Mouse (Mus musculus): Measurements from ENCODE around the gene Nbeal1.

Nbeal1 gene

DNA sequence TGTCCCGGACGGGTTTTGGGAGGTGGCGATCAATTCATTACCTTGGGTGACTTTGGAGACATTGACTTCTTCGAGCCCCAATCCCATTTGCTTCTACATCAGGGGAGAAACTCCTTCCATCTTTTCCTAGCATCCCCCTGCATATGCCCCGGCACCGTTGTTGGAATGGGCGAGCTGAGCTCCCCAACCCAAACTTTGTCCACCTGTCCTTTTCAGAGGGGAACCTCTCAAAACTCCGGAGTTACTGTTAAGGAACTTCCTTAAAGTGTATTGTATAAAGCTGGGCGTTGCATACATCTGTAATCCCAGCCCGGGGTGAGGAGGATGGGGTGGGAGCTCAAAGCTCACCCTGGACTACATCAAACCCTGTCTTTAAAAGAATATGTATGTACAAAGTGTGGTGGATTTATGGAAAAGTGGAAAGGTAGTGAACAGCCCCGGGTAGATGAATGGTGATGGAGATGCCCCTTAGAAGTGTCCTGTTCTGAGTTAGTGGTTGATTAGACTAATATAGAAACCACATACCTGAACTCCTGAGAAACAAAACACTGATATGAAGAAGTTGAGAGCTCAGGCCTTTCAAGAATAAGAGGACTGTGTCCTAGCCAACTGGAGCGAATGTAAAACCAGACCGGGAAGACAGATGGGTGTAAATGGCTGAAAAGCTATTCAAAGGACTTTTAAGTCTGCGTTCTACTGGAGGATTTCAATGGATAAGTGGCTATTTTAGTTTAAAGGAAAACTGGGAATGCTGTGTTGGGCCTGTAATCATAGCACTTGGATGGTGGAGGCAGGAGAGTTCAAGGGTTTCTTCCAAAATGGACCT, 163.4 kb downstream of the Nbeal1 start:
- no peak for DNase-seq (ENCODE audit: low spot score)

DNA sequence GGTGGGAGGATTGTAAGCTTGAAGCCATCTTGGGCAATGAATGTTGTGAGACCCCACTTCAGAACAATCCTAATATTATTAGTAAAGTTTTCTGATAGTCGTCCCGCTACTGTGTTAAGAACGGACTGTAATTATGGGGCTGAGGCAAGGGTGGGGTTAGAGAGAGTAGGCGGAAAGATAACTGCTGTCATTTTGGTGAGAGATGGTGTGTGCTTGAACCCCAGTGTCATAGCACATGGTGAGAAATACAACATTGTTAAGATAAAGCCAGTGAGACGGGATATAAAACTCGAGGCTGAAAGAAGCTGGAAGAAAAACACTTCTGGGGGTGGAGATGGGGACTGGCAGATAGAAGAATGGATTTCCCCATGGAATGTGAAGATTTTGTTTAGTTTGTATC, 164.3 kb downstream of the Nbeal1 start:
- no peak for DNase-seq (ENCODE audit: low spot score)

GRCm38 (mm10) chr1:60345712-60346111, 165.3 kb downstream of the Nbeal1 start:
- no peak for DNase-seq (ENCODE audit: low spot score)

DNA sequence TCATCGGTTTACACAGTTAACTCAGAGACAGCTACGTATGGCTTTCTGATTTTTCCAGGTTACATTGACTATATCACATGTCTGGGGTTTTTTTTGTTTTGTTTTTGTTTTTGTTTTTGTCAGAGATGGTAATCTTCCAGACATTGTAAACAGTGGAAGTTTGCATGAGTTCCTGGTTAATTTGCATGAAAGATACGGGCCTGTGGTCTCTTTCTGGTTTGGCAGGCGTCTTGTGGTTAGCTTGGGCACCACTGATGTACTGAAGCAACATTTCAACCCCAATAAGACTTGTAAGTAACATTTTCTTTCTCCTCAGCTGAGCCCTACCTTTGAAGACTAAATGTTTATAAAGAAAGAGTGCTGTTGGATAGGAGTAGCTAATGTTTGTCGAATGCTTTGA, 172.4 kb downstream of the Nbeal1 start:
- no peak for DNase-seq (ENCODE audit: low spot score)

DNA sequence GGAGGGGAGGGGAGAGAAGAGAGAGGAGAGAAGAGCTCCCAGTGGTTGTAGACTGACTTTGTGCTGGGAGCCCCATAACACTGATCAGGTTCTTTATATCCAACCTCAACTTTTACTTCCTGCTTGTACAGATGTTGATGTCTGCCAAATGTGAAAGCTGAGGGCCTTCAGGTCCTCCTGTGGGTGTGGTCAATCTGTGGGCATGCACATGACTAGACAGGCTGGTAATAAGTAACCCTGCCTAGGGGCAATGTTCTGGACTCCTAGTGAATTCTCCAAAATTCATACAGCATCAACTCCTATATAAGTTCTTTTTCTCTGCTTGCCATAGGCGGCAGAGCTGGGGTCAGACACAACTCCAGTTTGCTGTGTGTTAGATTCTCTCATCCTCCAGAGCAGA, 181.2 kb downstream of the Nbeal1 start:
- DNase-seq (ENCODE audit: low spot score), result no peak

GRCm38 (mm10) chr1:60376556-60376955, 196.2 kb downstream of the Nbeal1 start:
- DNase-seq (ENCODE audit: low spot score), result no peak

DNA sequence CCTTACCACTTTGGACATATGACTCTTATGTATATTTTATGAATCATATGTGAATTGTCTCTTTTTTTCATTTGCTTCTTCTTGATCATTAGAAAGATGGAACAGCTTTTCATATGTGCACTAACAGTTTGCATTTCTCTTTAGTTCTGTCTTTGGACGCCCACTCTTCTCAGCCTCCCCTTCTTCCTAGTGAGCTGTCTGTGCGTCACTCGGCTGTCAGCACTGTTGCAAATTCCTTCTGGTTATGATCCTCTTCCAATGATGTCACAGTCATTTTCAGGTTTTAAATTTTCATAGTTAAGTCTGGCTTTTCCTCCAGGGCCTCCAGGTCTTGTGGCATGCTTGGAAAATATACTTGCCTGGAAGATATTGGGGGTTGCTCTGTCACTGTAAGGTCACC, 201.5 kb downstream of the Nbeal1 start:
- no peak for DNase-seq (ENCODE audit: low spot score)
